Mouse (Mus musculus): Measurements from ENCODE around the gene Mpv17l2.

The Mpv17l2 gene

GRCm38 (mm10) chr8:70802786-70803510 lies 42.2 kb upstream of the Mpv17l2 start:
- Histone ChIP-seq H3K9me3 (ENCODE audit: low read length) (no peaks in the 10 kb centered on the region), H3K36me3 (ENCODE audit: insufficient read depth, low read length) (no peaks in the 10 kb centered on the region), H3K4me1 (replicated peaks; ENCODE audit: low read depth, low read length) (peaks cover 66% of the 10 kb centered on the region), H3K4me3 (replicated peaks; ENCODE audit: low read length) (peak overlapping the region; percentile 79; the same call in 1 of the 2 replicates), H3K27me3 (ENCODE audit: insufficient read depth, low read length) (peaks cover 59% of the 10 kb centered on the region)
- TF ChIP-seq POU5F1 (IDR thresholded peaks at IDR 0.05; ENCODE audit: borderline replicate concordance, low read length) (no peak), CTCF (conservative IDR thresholded peaks at IDR 0.05; ENCODE audit: low read length) (no peak), NANOG (IDR thresholded peaks at IDR 0.05; ENCODE audit: borderline replicate concordance, low read length) (no peak)

- TF ChIP-seq CTCF (conservative IDR thresholded peaks at IDR 0.05; ENCODE audit: low read length) (no peak), NANOG (IDR thresholded peaks at IDR 0.05; ENCODE audit: borderline replicate concordance, low read length) (no peak), POU5F1 (IDR thresholded peaks at IDR 0.05; ENCODE audit: borderline replicate concordance, low read length) (no peak)
- H3K27me3 ChIP-seq (ENCODE audit: insufficient read depth, low read length) = peaks cover 56% of the 10 kb centered on the region
Measured at GRCm38 (mm10) chr8:70801830-70802229, 41.1 kb upstream of the Mpv17l2 start.

GRCm38 (mm10) chr8:70801156-70801555 lies 40.4 kb upstream of the Mpv17l2 start:
- Histone ChIP-seq H3K4me1 (replicated peaks; ENCODE audit: low read depth, low read length) (peaks cover 73% of the 10 kb centered on the region), H3K36me3 (ENCODE audit: insufficient read depth, low read length) (no peaks in the 10 kb centered on the region), H3K9me3 (ENCODE audit: low read length) (no peaks in the 10 kb centered on the region), H3K27me3 (ENCODE audit: insufficient read depth, low read length) (peaks cover 54% of the 10 kb centered on the region), H3K4me3 (replicated peaks; ENCODE audit: low read length) (no peak overlapping the region)
- TF ChIP-seq NANOG (IDR thresholded peaks at IDR 0.05; ENCODE audit: borderline replicate concordance, low read length) (no peak), POU5F1 (IDR thresholded peaks at IDR 0.05; ENCODE audit: borderline replicate concordance, low read length) (no peak), CTCF (conservative IDR thresholded peaks at IDR 0.05; ENCODE audit: low read length) (no peak)

More at GRCm38 (mm10) chr8:70801830-70802229, 41.1 kb upstream of the Mpv17l2 start:
- Histone ChIP-seq H3K4me1 (replicated peaks; ENCODE audit: low read depth, low read length) (peaks cover 70% of the 10 kb centered on the region), H3K36me3 (ENCODE audit: insufficient read depth, low read length) (no peaks in the 10 kb centered on the region), H3K9me3 (ENCODE audit: low read length) (no peaks in the 10 kb centered on the region), H3K4me3 (replicated peaks; ENCODE audit: low read length) (no peak overlapping the region)

GRCm38 (mm10) chr8:70800648-70801047 lies 39.9 kb upstream of the Mpv17l2 start:
- TF ChIP-seq NANOG (IDR thresholded peaks at IDR 0.05; ENCODE audit: borderline replicate concordance, low read length) (no peak), POU5F1 (IDR thresholded peaks at IDR 0.05; ENCODE audit: borderline replicate concordance, low read length) (no peak), CTCF (conservative IDR thresholded peaks at IDR 0.05; ENCODE audit: low read length) (no peak)
- no peak overlapping the region for H3K4me3 ChIP-seq (replicated peaks; ENCODE audit: low read length)

GRCm38 (mm10) chr8:70798281-70798680 lies 37.5 kb upstream of the Mpv17l2 start:
- no peak for TF ChIP-seq POU5F1 (IDR thresholded peaks at IDR 0.05; ENCODE audit: borderline replicate concordance, low read length)
- TF ChIP-seq CTCF (conservative IDR thresholded peaks at IDR 0.05; ENCODE audit: low read length) = no peak
- no peak for TF ChIP-seq NANOG (IDR thresholded peaks at IDR 0.05; ENCODE audit: borderline replicate concordance, low read length)
- Histone ChIP-seq H3K4me1 (replicated peaks; ENCODE audit: low read depth, low read length) (peaks cover 65% of the 10 kb centered on the region), H3K36me3 (ENCODE audit: insufficient read depth, low read length) (no peaks in the 10 kb centered on the region), H3K9me3 (ENCODE audit: low read length) (no peaks in the 10 kb centered on the region), H3K4me3 (replicated peaks; ENCODE audit: low read length) (peak overlapping the region; percentile 86), H3K27me3 (ENCODE audit: insufficient read depth, low read length) (peaks cover 53% of the 10 kb centered on the region)

More at GRCm38 (mm10) chr8:70800648-70801047, 39.9 kb upstream of the Mpv17l2 start:
- no peaks in the 10 kb centered on the region for H3K9me3 ChIP-seq (ENCODE audit: low read length)
- H3K36me3 ChIP-seq (ENCODE audit: insufficient read depth, low read length) = no peaks in the 10 kb centered on the region
- peaks cover 54% of the 10 kb centered on the region for H3K27me3 ChIP-seq (ENCODE audit: insufficient read depth, low read length)
- H3K4me1 ChIP-seq (replicated peaks; ENCODE audit: low read depth, low read length) = peaks cover 76% of the 10 kb centered on the region

- Histone ChIP-seq H3K9me3 (ENCODE audit: low read length) (no peaks in the 10 kb centered on the region), H3K4me1 (replicated peaks; ENCODE audit: low read depth, low read length) (peaks cover 61% of the 10 kb centered on the region), H3K27me3 (ENCODE audit: insufficient read depth, low read length) (peaks cover 53% of the 10 kb centered on the region), H3K4me3 (replicated peaks; ENCODE audit: low read length) (peak overlapping the region; percentile 86), H3K36me3 (ENCODE audit: insufficient read depth, low read length) (no peaks in the 10 kb centered on the region)
- no peak for TF ChIP-seq NANOG (IDR thresholded peaks at IDR 0.05; ENCODE audit: borderline replicate concordance, low read length)
- no peak for TF ChIP-seq CTCF (conservative IDR thresholded peaks at IDR 0.05; ENCODE audit: low read length)
- no peak for TF ChIP-seq POU5F1 (IDR thresholded peaks at IDR 0.05; ENCODE audit: borderline replicate concordance, low read length)
Measured at GRCm38 (mm10) chr8:70797081-70798070, 36.6 kb upstream of the Mpv17l2 start.

GRCm38 (mm10) chr8:70796403-70797080 lies 35.8 kb upstream of the Mpv17l2 start:
- H3K9me3 ChIP-seq (ENCODE audit: low read length) = no peaks in the 10 kb centered on the region
- peaks cover 53% of the 10 kb centered on the region for H3K27me3 ChIP-seq (ENCODE audit: insufficient read depth, low read length)
- TF ChIP-seq CTCF (conservative IDR thresholded peaks at IDR 0.05; ENCODE audit: low read length) (no peak), NANOG (IDR thresholded peaks at IDR 0.05; ENCODE audit: borderline replicate concordance, low read length) (no peak), POU5F1 (IDR thresholded peaks at IDR 0.05; ENCODE audit: borderline replicate concordance, low read length) (no peak)
- H3K4me1 ChIP-seq (replicated peaks; ENCODE audit: low read depth, low read length) = peaks cover 58% of the 10 kb centered on the region
- H3K36me3 ChIP-seq (ENCODE audit: insufficient read depth, low read length) = no peaks in the 10 kb centered on the region
- H3K4me3 ChIP-seq (replicated peaks; ENCODE audit: low read length) = peak overlapping the region; percentile 86

Data from E14TG2a.4 (cell line).